Mouse (Mus musculus): ENCODE data around the gene Map7d1.

DNA sequence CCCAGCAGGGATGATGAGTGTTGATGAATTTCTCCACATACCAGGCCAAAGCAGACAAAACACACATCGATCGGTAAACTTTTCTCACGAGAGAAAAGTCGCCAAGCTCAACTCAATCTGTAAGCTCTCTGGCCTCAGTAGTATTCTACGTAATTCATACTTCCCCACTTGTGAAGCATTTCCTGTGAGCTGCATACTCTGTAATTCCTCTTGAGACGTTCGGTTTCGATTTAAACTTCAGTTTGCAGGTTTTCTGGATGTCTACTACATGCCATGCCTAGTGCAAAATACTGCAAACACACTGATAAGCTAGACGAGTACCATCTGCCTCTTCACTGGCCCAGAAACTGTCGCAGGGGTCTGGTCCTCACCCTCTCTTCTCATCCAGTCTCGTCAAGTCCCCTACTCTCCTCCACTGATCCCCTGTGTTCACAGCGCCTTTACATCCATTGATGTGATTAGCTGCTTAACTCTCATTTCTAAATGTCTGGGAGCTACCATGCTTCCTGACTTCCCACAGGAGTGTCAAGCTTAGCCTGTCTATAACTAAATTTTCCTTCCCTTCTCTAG is 51.4 kb downstream of the Map7d1 start:
- TF ChIP-seq EP300 (IDR thresholded peaks at IDR 0.05; ENCODE audit: low read depth) (no peak), CTCF (IDR thresholded peaks at IDR 0.05; ENCODE audit: low read depth) (no peak)
